Mouse (Mus musculus): ENCODE results near the gene Itgb2. TPM values are rescaled to one million over a fixed set of nuclear protein-coding genes. Genes with fewer than 3 reads are reported as not detected.

Gene Itgb2
- 75.6 to 80.7 TPM (median 79.8 TPM) in 4 replicates for total RNA-seq (2023; ENCODE audit: inconsistent age)

DNA sequence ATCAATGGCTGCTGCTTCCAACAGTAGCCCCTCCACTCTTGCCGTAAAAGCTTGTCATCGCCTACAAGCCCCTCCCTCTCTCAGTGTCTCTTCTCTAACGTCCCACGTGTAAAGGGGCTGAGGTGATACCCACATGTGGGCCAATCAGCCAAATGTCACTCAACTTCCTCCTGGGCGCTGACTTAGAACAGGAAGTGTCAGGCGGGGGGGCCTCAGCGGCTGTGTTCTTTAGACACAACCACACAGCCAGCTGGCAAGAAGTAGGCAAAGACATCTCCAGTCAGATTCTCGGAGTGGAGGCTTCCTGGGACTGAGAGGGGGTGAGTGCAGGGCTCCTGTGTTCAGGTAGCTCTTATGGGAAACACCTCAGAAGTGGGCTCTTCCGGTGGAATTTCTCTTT, at the start of gene Itgb2:
Gene Itgb2 (plus strand): TSS at position 113 of the 400 bp plus-strand sequence.

DNA sequence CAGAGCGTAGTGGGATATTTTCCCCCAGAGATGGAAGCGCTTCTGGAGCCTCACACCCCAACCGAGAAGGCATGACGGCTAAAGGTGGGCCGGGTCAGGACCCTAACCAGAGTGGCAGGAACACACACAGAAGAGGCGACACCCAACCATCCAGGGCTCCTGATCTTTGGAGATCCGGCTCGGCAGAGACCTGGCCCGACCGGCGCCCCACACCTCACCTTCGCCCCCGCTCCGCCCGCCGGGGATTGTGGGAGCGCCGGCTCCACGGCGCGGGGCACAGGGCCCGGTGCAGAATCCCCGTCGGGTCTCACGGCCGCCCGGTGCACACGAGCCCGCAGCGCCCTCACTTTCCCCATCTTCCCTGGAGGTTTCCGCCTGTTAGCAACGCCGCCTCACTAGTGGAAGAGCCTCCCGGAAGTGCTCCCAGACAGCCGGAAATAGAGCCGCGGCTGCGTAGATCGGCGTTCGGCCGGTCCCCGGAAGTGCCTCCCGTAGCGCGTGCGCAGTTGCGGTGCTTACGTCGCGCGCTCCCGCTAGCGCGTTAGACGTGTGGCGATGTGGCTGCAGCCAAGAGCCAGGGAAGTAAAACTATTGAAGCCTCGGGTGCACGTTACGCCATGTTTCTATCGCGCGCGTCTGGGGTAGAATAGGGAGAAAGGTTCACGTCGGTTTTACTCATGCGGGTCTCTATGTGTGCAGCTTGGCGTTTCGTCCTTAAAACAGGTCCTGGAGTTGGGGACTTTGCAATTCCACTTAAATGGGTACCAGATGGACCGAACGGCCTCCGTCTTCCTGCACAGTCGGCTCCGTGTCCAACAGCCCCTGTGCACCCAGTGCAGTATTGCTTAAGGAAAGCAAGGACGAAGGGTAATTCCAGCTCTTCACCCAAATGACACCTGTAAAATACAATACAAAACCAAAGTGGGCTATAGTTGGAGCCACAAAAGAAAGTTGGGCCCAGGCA, 14.4 kb upstream of the Itgb2 start, which contains the start of gene Fam207a:
Gene Fam207a (minus strand): TSS at position 401 of the 964 bp plus-strand sequence.

DNA sequence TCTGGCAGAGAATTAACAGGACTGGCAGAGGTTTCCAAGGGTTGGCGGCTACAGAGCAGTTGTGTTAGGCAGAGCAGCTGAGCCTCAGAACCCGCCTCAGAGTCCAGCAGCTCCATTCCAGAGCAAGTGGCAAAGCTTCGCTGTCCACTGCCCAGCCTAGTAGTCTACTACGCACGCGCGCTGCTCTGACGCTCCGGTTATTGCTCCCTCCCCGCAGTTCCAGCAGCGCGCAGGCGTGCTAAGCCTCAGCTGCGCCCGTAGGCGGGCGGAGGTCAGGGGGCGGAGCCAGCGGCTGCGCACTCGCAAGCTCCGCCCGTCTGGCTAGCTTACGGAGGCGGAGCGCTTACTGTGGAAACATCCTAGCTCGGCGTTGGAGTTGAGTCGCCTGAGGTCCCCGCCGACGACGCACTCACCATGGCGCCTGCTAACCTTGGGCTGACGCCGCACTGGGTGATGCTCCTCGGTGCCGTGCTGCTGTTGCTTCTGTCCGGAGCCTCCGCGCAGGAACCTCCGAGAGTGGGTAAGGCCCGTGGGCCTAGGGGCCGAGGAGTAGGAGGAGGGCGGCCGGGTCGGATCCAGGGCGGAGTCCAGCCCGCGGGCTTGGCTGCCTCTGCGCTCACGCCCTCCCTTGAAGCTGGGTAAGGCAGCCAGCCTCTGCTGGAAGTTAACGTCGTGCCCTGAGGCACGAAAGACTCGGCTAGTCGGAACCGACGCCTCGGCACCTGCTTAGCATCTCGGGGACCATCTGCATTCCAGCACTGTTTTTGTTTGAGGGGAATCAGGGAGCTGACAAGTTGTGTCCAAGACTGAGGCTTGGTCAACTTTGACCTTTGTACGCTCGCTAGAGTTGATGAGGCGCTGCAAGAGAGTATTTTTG, 51.6 kb downstream of the Itgb2 start, which contains the start of gene Pttg1ip:
Gene Pttg1ip (plus strand): TSS at position 313 of the 877 bp plus-strand sequence.

GRCm38 (mm10) chr10:77605908-77606826, 76.1 kb downstream of the Itgb2 start, which contains the start of the genes Sumo3 and Gm49325:
Gene Sumo3 (plus strand): TSS chr10:77606097.
Gene Gm49325 (plus strand): TSS chr10:77606197.

Other genes starting within 250 kb of the Itgb2 start
- 1.2 to 2.1 TPM (median 1.6 TPM) in 4 replicates for gene Adarb1, start 112.0 kb upstream of the Itgb2 start, total RNA-seq (2023; ENCODE audit: inconsistent age)
- gene Fam207a, start 14.5 kb upstream of the Itgb2 start, total RNA-seq (2023; ENCODE audit: inconsistent age): 18.5 to 25.2 TPM (median 21.4 TPM) in 4 replicates
- 72.1 to 89.4 TPM (median 78.3 TPM) in 4 replicates for gene Pttg1ip, start 51.5 kb downstream of the Itgb2 start, total RNA-seq (2023; ENCODE audit: inconsistent age)
- 58.9 to 65.6 TPM (median 62.4 TPM) in 4 replicates for gene Sumo3, start 75.8 kb downstream of the Itgb2 start, total RNA-seq (2023; ENCODE audit: inconsistent age)
- gene Gm49325, start 75.9 kb downstream of the Itgb2 start, total RNA-seq (2023; ENCODE audit: inconsistent age): 1.3 to 12.1 TPM in 2 of 4 replicates, not detected in the others
- 37.9 to 44.1 TPM (median 41.3 TPM) in 4 replicates for gene Ube2g2, start 92.0 kb downstream of the Itgb2 start, total RNA-seq (2023; ENCODE audit: inconsistent age)
- 2.7 to 5.5 TPM (median 4.4 TPM) in 4 replicates for gene Tspear, start 156.3 kb downstream of the Itgb2 start, total RNA-seq (2023; ENCODE audit: inconsistent age)
- not detected in 4 replicates for gene Gm19402, start 160.5 kb downstream of the Itgb2 start, total RNA-seq (2023; ENCODE audit: inconsistent age)
- gene Gm9508, start 167.0 kb downstream of the Itgb2 start, total RNA-seq (2023; ENCODE audit: inconsistent age): not detected in 4 replicates
- not detected in 4 replicates for gene Gm10272, start 176.4 kb downstream of the Itgb2 start, total RNA-seq (2023; ENCODE audit: inconsistent age)
- gene Gm10024, start 181.2 kb downstream of the Itgb2 start, total RNA-seq (2023; ENCODE audit: inconsistent age): not detected in 4 replicates
- not detected in 4 replicates for gene Gm10142, start 185.6 kb downstream of the Itgb2 start, total RNA-seq (2023; ENCODE audit: inconsistent age)
- gene Krtap12-1, start 190.3 kb downstream of the Itgb2 start, total RNA-seq (2023; ENCODE audit: inconsistent age): not detected in 4 replicates
- gene Gm10100, start 196.2 kb downstream of the Itgb2 start, total RNA-seq (2023; ENCODE audit: inconsistent age): not detected in 4 replicates
- not detected in 4 replicates for gene Gm18596, start 212.4 kb downstream of the Itgb2 start, total RNA-seq (2023; ENCODE audit: inconsistent age)
- gene Gm9736, start 221.1 kb downstream of the Itgb2 start, total RNA-seq (2023; ENCODE audit: inconsistent age): not detected in 4 replicates
- not detected in 4 replicates for gene Gm3233, start 229.4 kb downstream of the Itgb2 start, total RNA-seq (2023; ENCODE audit: inconsistent age)
- gene Gm3238, start 241.1 kb downstream of the Itgb2 start, total RNA-seq (2023; ENCODE audit: inconsistent age): not detected in 4 replicates
- gene Gm7138, start 246.7 kb downstream of the Itgb2 start, total RNA-seq (2023; ENCODE audit: inconsistent age): not detected in 4 replicates

All from B cell, adult (primary cell).